ENCODE assay signal across 27 mouse cellular contexts in genomic region chr14:72360829-72361520, GRCm38 (mm10).
A peak's percentile ranks its signal among the peaks of the same experiment; 100 is the strongest.
DNase-seq lines count a peak whose midpoint lies in the region; ATAC-seq and TF ChIP-seq lines count a peak whose summit lies in the region.
"Had no signal": no experiment of that assay in that cellular context is flagged by ENCODE, and none has a peak within 500 bp of the region (broad histone marks: within the 10 kb centered on the region; RNA-seq: fewer than 3 reads in every experiment).

No protein-coding gene starts in this region.

- no peaks in the 10 kb centered on the region for H3K9me3 ChIP-seq in forebrain, embryonic 15.5 days
- no peaks in the 10 kb centered on the region for H3K9me3 ChIP-seq in forebrain, embryonic 10.5 days
- no peaks in the 10 kb centered on the region for H3K9me3 ChIP-seq in hindbrain, embryonic 13.5 days
- no peaks in the 10 kb centered on the region for H3K9me3 ChIP-seq in hindbrain, embryonic 11.5 days (ENCODE audit: control insufficient read depth, low read length)
- H3K9me3 ChIP-seq in midbrain, postnatal 0 days (ENCODE audit: low read length): no peaks in the 10 kb centered on the region
- H3K9me3 ChIP-seq in midbrain, embryonic 13.5 days: no peaks in the 10 kb centered on the region
- no peaks in the 10 kb centered on the region for H3K9me3 ChIP-seq in neural tube, embryonic 14.5 days (ENCODE audit: control insufficient read depth, low read length)
- no peaks in the 10 kb centered on the region for H3K9me3 ChIP-seq in limb, embryonic 10.5 days (replicated peaks)
- H3K9me3 ChIP-seq: embryonic facial prominence, embryonic 12.5 days; heart, embryonic 12.5 days; limb, embryonic 12.5 days; liver, embryonic 15.5 days; midbrain, embryonic 15.5 days; neural tube, embryonic 12.5 days had no signal

- peaks cover 9% of the 10 kb centered on the region; the same call in 1 of the 2 replicates for H3K4me1 ChIP-seq in forebrain, embryonic 15.5 days
- H3K4me1 ChIP-seq in forebrain, embryonic 10.5 days: no peaks in the 10 kb centered on the region
- H3K4me1 ChIP-seq in hindbrain, embryonic 13.5 days (replicated peaks): 0 out of 2 replicates have a peak, but pooled peaks cover 5% of the 10 kb centered on the region
- no peaks in the 10 kb centered on the region for H3K4me1 ChIP-seq in hindbrain, embryonic 11.5 days (replicated peaks; ENCODE audit: control insufficient read depth, insufficient read depth, low read length)
- no peaks in the 10 kb centered on the region for H3K4me1 ChIP-seq in midbrain, postnatal 0 days (ENCODE audit: insufficient read depth, low read length)
- H3K4me1 ChIP-seq in midbrain, embryonic 13.5 days (replicated peaks): no peaks in the 10 kb centered on the region
- no peaks in the 10 kb centered on the region for H3K4me1 ChIP-seq in neural tube, embryonic 14.5 days (ENCODE audit: control insufficient read depth, insufficient read depth, low read length)
- H3K4me1 ChIP-seq in limb, embryonic 10.5 days: no peaks in the 10 kb centered on the region
- H3K4me1 ChIP-seq: embryonic facial prominence, embryonic 12.5 days; heart, embryonic 12.5 days; limb, embryonic 12.5 days; liver, embryonic 15.5 days; midbrain, embryonic 15.5 days; neural tube, embryonic 12.5 days had no signal

- H3K4me3 ChIP-seq in forebrain, embryonic 15.5 days: no peak overlapping the region
- H3K4me3 ChIP-seq in forebrain, embryonic 10.5 days: no peak overlapping the region
- no peak overlapping the region for H3K4me3 ChIP-seq in hindbrain, embryonic 13.5 days
- H3K4me3 ChIP-seq in hindbrain, embryonic 11.5 days (ENCODE audit: low read depth, low read length): no peak overlapping the region
- no peak overlapping the region for H3K4me3 ChIP-seq in midbrain, postnatal 0 days (ENCODE audit: low read depth, low read length)
- H3K4me3 ChIP-seq in midbrain, embryonic 13.5 days (replicated peaks): no peak overlapping the region
- no peak overlapping the region for H3K4me3 ChIP-seq in neural tube, embryonic 14.5 days (ENCODE audit: low read depth, low read length)
- no peak overlapping the region for H3K4me3 ChIP-seq in limb, embryonic 10.5 days
- H3K4me3 ChIP-seq: embryonic facial prominence, embryonic 12.5 days; heart, embryonic 12.5 days; limb, embryonic 12.5 days; liver, embryonic 15.5 days; midbrain, embryonic 15.5 days; neural tube, embryonic 12.5 days had no signal

- H3K27me3 ChIP-seq in forebrain, embryonic 15.5 days: no peaks in the 10 kb centered on the region
- no peaks in the 10 kb centered on the region for H3K27me3 ChIP-seq in forebrain, embryonic 10.5 days (ENCODE audit: poor library complexity, severe bottlenecking)
- H3K27me3 ChIP-seq in hindbrain, embryonic 13.5 days: no peaks in the 10 kb centered on the region
- H3K27me3 ChIP-seq in hindbrain, embryonic 11.5 days (ENCODE audit: control insufficient read depth, insufficient read depth, low read length): no peaks in the 10 kb centered on the region
- no peaks in the 10 kb centered on the region for H3K27me3 ChIP-seq in midbrain, postnatal 0 days (ENCODE audit: insufficient read depth, low read length)
- H3K27me3 ChIP-seq in midbrain, embryonic 13.5 days: no peaks in the 10 kb centered on the region
- H3K27me3 ChIP-seq in neural tube, embryonic 14.5 days (ENCODE audit: control insufficient read depth, insufficient read depth, low read length): no peaks in the 10 kb centered on the region
- no peaks in the 10 kb centered on the region for H3K27me3 ChIP-seq in limb, embryonic 10.5 days (ENCODE audit: low read depth, poor library complexity, severe bottlenecking)
- H3K27me3 ChIP-seq: embryonic facial prominence, embryonic 12.5 days; heart, embryonic 12.5 days; limb, embryonic 12.5 days; liver, embryonic 15.5 days; midbrain, embryonic 15.5 days; neural tube, embryonic 12.5 days had no signal

- H3K4me2 ChIP-seq in forebrain, embryonic 15.5 days (replicated peaks): no peak overlapping the region
- no peak overlapping the region for H3K4me2 ChIP-seq in hindbrain, embryonic 13.5 days
- no peak overlapping the region for H3K4me2 ChIP-seq in hindbrain, embryonic 11.5 days (replicated peaks; ENCODE audit: low read depth, low read length)
- H3K4me2 ChIP-seq in midbrain, postnatal 0 days (ENCODE audit: low read depth, low read length, poor library complexity, severe bottlenecking): no peak overlapping the region
- H3K4me2 ChIP-seq in midbrain, embryonic 13.5 days (replicated peaks): no peak overlapping the region
- H3K4me2 ChIP-seq in neural tube, embryonic 14.5 days (ENCODE audit: low read depth, low read length): no peak overlapping the region
- H3K4me2 ChIP-seq: embryonic facial prominence, embryonic 12.5 days; heart, embryonic 12.5 days; limb, embryonic 12.5 days; liver, embryonic 15.5 days; lung, embryonic 14.5 days; midbrain, embryonic 15.5 days; neural tube, embryonic 12.5 days had no signal

- DNase-seq in forebrain, embryonic 10.5 days (ENCODE audit: extremely low spot score, low spot score): no peak
- DNase-seq in hindbrain, embryonic 11.5 days (ENCODE audit: low spot score): no peak
- DNase-seq in midbrain, postnatal 0 days (ENCODE audit: low spot score): peak; percentile 34
- no peak for DNase-seq in limb, embryonic 10.5 days (ENCODE audit: low spot score)
- DNase-seq: adrenal gland, postnatal 14 days; cerebellum, adult 9-10 months; embryo, embryonic 11 days; gastrocnemius, postnatal 25 days; heart, adult 18-20 months; heart, postnatal 4 days; kidney, adult 18-20 months; kidney, postnatal 36 days; lung, embryonic 14.5 days; lung, postnatal 14 days; retina, postnatal 1 day; right cerebral cortex, postnatal 14 days; thymus, postnatal 4 days had no signal

- H3K27ac ChIP-seq in forebrain, embryonic 15.5 days (replicated peaks): no peak overlapping the region
- H3K27ac ChIP-seq in forebrain, embryonic 10.5 days: no peak overlapping the region
- no peak overlapping the region for H3K27ac ChIP-seq in hindbrain, embryonic 13.5 days
- no peak overlapping the region for H3K27ac ChIP-seq in hindbrain, embryonic 11.5 days (ENCODE audit: low read depth, low read length)
- H3K27ac ChIP-seq in midbrain, postnatal 0 days (ENCODE audit: low read depth, low read length): no peak overlapping the region
- no peak overlapping the region for H3K27ac ChIP-seq in midbrain, embryonic 13.5 days
- no peak overlapping the region for H3K27ac ChIP-seq in neural tube, embryonic 14.5 days (ENCODE audit: low read depth, low read length)
- no peak overlapping the region for H3K27ac ChIP-seq in limb, embryonic 10.5 days
- H3K27ac ChIP-seq: embryonic facial prominence, embryonic 12.5 days; limb, embryonic 12.5 days; liver, embryonic 15.5 days; midbrain, embryonic 15.5 days; neural tube, embryonic 12.5 days had no signal

- WGBS in forebrain, embryonic 15.5 days: 76% methylated on average over 4 of the region's 4 CpGs
- WGBS in forebrain, embryonic 10.5 days: 87% methylated on average over 4 of the region's 4 CpGs
- 75% methylated on average over 4 of the region's 4 CpGs for whole genome bisulfite sequencing in hindbrain, embryonic 13.5 days
- WGBS in hindbrain, embryonic 11.5 days: 85% methylated on average over 4 of the region's 4 CpGs
- WGBS in midbrain, postnatal 0 days: 85% methylated on average over 4 of the region's 4 CpGs
- 78% methylated on average over 4 of the region's 4 CpGs for WGBS in midbrain, embryonic 13.5 days
- 73% methylated on average over 4 of the region's 4 CpGs for WGBS in neural tube, embryonic 14.5 days
- WGBS in limb, embryonic 10.5 days: 83% methylated on average over 4 of the region's 4 CpGs

- TF ChIP-seq CTCF in midbrain, postnatal 0 days (IDR thresholded peaks at IDR 0.05): no peak

- H3K9ac ChIP-seq in forebrain, embryonic 15.5 days (replicated peaks): no peak overlapping the region
- H3K9ac ChIP-seq in hindbrain, embryonic 13.5 days: no peak overlapping the region
- H3K9ac ChIP-seq in hindbrain, embryonic 11.5 days (ENCODE audit: low read depth, low read length): no peak overlapping the region
- no peak overlapping the region for H3K9ac ChIP-seq in midbrain, postnatal 0 days (replicated peaks; ENCODE audit: low read length, poor library complexity, severe bottlenecking)
- H3K9ac ChIP-seq in midbrain, embryonic 13.5 days (replicated peaks): no peak overlapping the region
- H3K9ac ChIP-seq in neural tube, embryonic 14.5 days (replicated peaks; ENCODE audit: low read depth, low read length): no peak overlapping the region
- H3K9ac ChIP-seq: embryonic facial prominence, embryonic 12.5 days; heart, embryonic 12.5 days; limb, embryonic 12.5 days; liver, embryonic 15.5 days; lung, embryonic 14.5 days; midbrain, embryonic 15.5 days; neural tube, embryonic 12.5 days had no signal

- no peaks in the 10 kb centered on the region for H3K36me3 ChIP-seq in forebrain, embryonic 15.5 days
- no peaks in the 10 kb centered on the region for H3K36me3 ChIP-seq in forebrain, embryonic 10.5 days (replicated peaks)
- no peaks in the 10 kb centered on the region for H3K36me3 ChIP-seq in hindbrain, embryonic 13.5 days
- no peaks in the 10 kb centered on the region for H3K36me3 ChIP-seq in hindbrain, embryonic 11.5 days (ENCODE audit: control insufficient read depth, insufficient read depth, low read length)
- H3K36me3 ChIP-seq in midbrain, postnatal 0 days (ENCODE audit: insufficient read depth, low read length): no peaks in the 10 kb centered on the region
- no peaks in the 10 kb centered on the region for H3K36me3 ChIP-seq in midbrain, embryonic 13.5 days
- H3K36me3 ChIP-seq in neural tube, embryonic 14.5 days (ENCODE audit: control insufficient read depth, insufficient read depth, low read length): no peaks in the 10 kb centered on the region
- no peaks in the 10 kb centered on the region for H3K36me3 ChIP-seq in limb, embryonic 10.5 days
- H3K36me3 ChIP-seq: embryonic facial prominence, embryonic 12.5 days; heart, embryonic 12.5 days; limb, embryonic 12.5 days; liver, embryonic 15.5 days; midbrain, embryonic 15.5 days; neural tube, embryonic 12.5 days had no signal

- 0 out of 2 replicates have a peak, but pooled peaks have one; percentile 46 for ATAC-seq in forebrain, embryonic 15.5 days (replicated peaks)
- ATAC-seq in hindbrain, embryonic 13.5 days (ENCODE audit: low FRiP score): peak; percentile 57; the same call in 1 of the 2 replicates
- no peak for ATAC-seq in hindbrain, embryonic 11.5 days (ENCODE audit: low FRiP score)
- no peak for ATAC-seq in midbrain, postnatal 0 days (ENCODE audit: low FRiP score)
- no peak for ATAC-seq in midbrain, embryonic 13.5 days
- peak; percentile 46; the same call in 1 of the 2 replicates for ATAC-seq in neural tube, embryonic 14.5 days (ENCODE audit: low read depth)
- ATAC-seq: midbrain, embryonic 15.5 days had no signal

Comparison
In these comparisons a context has a peak if more than half of its experiments do, and no peak if none do; other contexts are left out.
1. ATAC-seq: peak in forebrain, embryonic 15.5 days (single experiment), hindbrain, embryonic 13.5 days (single experiment) and neural tube, embryonic 14.5 days (single experiment); none in hindbrain, embryonic 11.5 days (single experiment), midbrain, postnatal 0 days (single experiment) and midbrain, embryonic 13.5 days (single experiment).